Mouse (Mus musculus): ENCODE results near the gene Ptov1. TPM values are rescaled to one million over a fixed set of nuclear protein-coding genes. Genes with fewer than 3 reads are reported as not detected.

Ptov1 gene
- 517 and 553 TPM in 2 replicates for polyA plus RNA-seq (2015; fragmentation: Nextera tagmentation; extraction: Ambion mirVana)

- H3K4me1 ChIP-seq: peaks cover 43% of the 10 kb centered on the region
- ATAC-seq (replicated peaks): peak; percentile 96
Observed at GRCm38 (mm10) chr7:44869697-44870528, at the start of gene Ptov1. TSS of gene Ptov1 (minus strand) at chr7:44869788.

GRCm38 (mm10) chr7:44919127-44919526, 49.5 kb upstream of the Ptov1 start:
- no peaks in the 10 kb centered on the region for H3K4me1 ChIP-seq
- no peak overlapping the region for H3K4me3 ChIP-seq
- peaks cover 25% of the 10 kb centered on the region; the same call in 1 of the 2 replicates for H3K36me3 ChIP-seq (replicated peaks)
- WGBS: 89% methylated on average over 5 of the region's 5 CpGs
- H3K4me2 ChIP-seq: no peak overlapping the region
- H3K9me3 ChIP-seq: no peaks in the 10 kb centered on the region
- no peak overlapping the region for H3K27ac ChIP-seq
- H3K27me3 ChIP-seq (replicated peaks): no peaks in the 10 kb centered on the region
- ATAC-seq (replicated peaks): no peak
- no peak overlapping the region for H3K9ac ChIP-seq

More at GRCm38 (mm10) chr7:44869697-44870528, at the start of gene Ptov1:
- peak within 1 kb of the TSS; percentile 93 for H3K4me3 ChIP-seq
- no peaks in the 10 kb centered on the region for H3K27me3 ChIP-seq (replicated peaks)
- peak within 1 kb of the TSS; percentile 100 for H3K27ac ChIP-seq
- no peaks in the 10 kb centered on the region; the same call in 1 of the 2 replicates for H3K36me3 ChIP-seq (replicated peaks)
- H3K9ac ChIP-seq: peak within 1 kb of the TSS; percentile 99
- 9% methylated on average over 29 of the region's 29 CpGs for WGBS
- H3K9me3 ChIP-seq: no peaks in the 10 kb centered on the region
- peak within 1 kb of the TSS; percentile 82 for H3K4me2 ChIP-seq

GRCm38 (mm10) chr7:44918219-44918618, 48.6 kb upstream of the Ptov1 start:
- Histone ChIP-seq H3K27me3 (replicated peaks) (no peaks in the 10 kb centered on the region), H3K4me1 (no peaks in the 10 kb centered on the region), H3K4me2 (no peak overlapping the region), H3K4me3 (no peak overlapping the region), H3K9me3 (no peaks in the 10 kb centered on the region), H3K9ac (no peak overlapping the region), H3K36me3 (replicated peaks) (peaks cover 18% of the 10 kb centered on the region; the same call in 1 of the 2 replicates), H3K27ac (no peak overlapping the region)
- no peak for ATAC-seq (replicated peaks)
- 91% methylated on average over 3 of the region's 3 CpGs for WGBS

- Histone ChIP-seq H3K27ac (no peak overlapping the region), H3K4me1 (no peaks in the 10 kb centered on the region), H3K9ac (no peak overlapping the region), H3K9me3 (no peaks in the 10 kb centered on the region), H3K27me3 (replicated peaks) (no peaks in the 10 kb centered on the region), H3K4me3 (no peak overlapping the region), H3K36me3 (replicated peaks) (peaks cover 10% of the 10 kb centered on the region; the same call in 1 of the 2 replicates), H3K4me2 (no peak overlapping the region)
- ATAC-seq (replicated peaks): 0 out of 2 replicates have a peak, but pooled peaks have one; percentile 33
- WGBS: 94% methylated on average over 4 of the region's 4 CpGs
Observed at GRCm38 (mm10) chr7:44916881-44917280, 47.3 kb upstream of the Ptov1 start.

- WGBS: 83% methylated on average over 6 of the region's 6 CpGs
- no peak overlapping the region for H3K4me2 ChIP-seq
- no peaks in the 10 kb centered on the region for H3K9me3 ChIP-seq
- no peaks in the 10 kb centered on the region for H3K4me1 ChIP-seq
- H3K27ac ChIP-seq: no peak overlapping the region
- H3K27me3 ChIP-seq (replicated peaks): no peaks in the 10 kb centered on the region
- H3K36me3 ChIP-seq (replicated peaks): peaks cover 7% of the 10 kb centered on the region; the same call in 1 of the 2 replicates
- ATAC-seq (replicated peaks): no peak
- no peak overlapping the region for H3K9ac ChIP-seq
- H3K4me3 ChIP-seq: no peak overlapping the region
Observed at GRCm38 (mm10) chr7:44916191-44916590, 46.6 kb upstream of the Ptov1 start.

GRCm38 (mm10) chr7:44915314-44915713, 45.7 kb upstream of the Ptov1 start:
- no peak overlapping the region for H3K4me3 ChIP-seq
- no peak overlapping the region for H3K4me2 ChIP-seq
- no peaks in the 10 kb centered on the region for H3K27me3 ChIP-seq (replicated peaks)
- no peak for ATAC-seq (replicated peaks)
- no peak overlapping the region for H3K9ac ChIP-seq
- no peaks in the 10 kb centered on the region for H3K9me3 ChIP-seq
- H3K36me3 ChIP-seq (replicated peaks): peaks cover 16% of the 10 kb centered on the region; the same call in 1 of the 2 replicates
- H3K4me1 ChIP-seq: no peaks in the 10 kb centered on the region
- 94% methylated on average over 9 of the region's 9 CpGs for WGBS
- H3K27ac ChIP-seq: no peak overlapping the region

GRCm38 (mm10) chr7:44914396-44914795, 44.8 kb upstream of the Ptov1 start:
- H3K27me3 ChIP-seq (replicated peaks): no peaks in the 10 kb centered on the region
- H3K27ac ChIP-seq: no peak overlapping the region
- peaks cover 24% of the 10 kb centered on the region; the same call in 1 of the 2 replicates for H3K36me3 ChIP-seq (replicated peaks)
- no peak for ATAC-seq (replicated peaks)
- no peak overlapping the region for H3K9ac ChIP-seq
- no peak overlapping the region for H3K4me3 ChIP-seq
- H3K4me1 ChIP-seq: no peaks in the 10 kb centered on the region
- H3K9me3 ChIP-seq: no peaks in the 10 kb centered on the region
- no peak overlapping the region for H3K4me2 ChIP-seq
- WGBS: 91% methylated on average over 2 of the region's 2 CpGs

GRCm38 (mm10) chr7:44908706-44909476, 39.3 kb upstream of the Ptov1 start:
- no peak for ATAC-seq (replicated peaks)

GRCm38 (mm10) chr7:44905430-44905829, 35.8 kb upstream of the Ptov1 start:
- WGBS: 94% methylated on average over 20 of the region's 20 CpGs
- Histone ChIP-seq H3K36me3 (replicated peaks) (peaks cover 59% of the 10 kb centered on the region), H3K27ac (no peak overlapping the region), H3K4me2 (no peak overlapping the region), H3K4me3 (no peak overlapping the region), H3K4me1 (peaks cover 11% of the 10 kb centered on the region), H3K9ac (no peak overlapping the region), H3K27me3 (replicated peaks) (no peaks in the 10 kb centered on the region), H3K9me3 (no peaks in the 10 kb centered on the region)
- no peak for ATAC-seq (replicated peaks)

More at GRCm38 (mm10) chr7:44908706-44909476, 39.3 kb upstream of the Ptov1 start:
- Histone ChIP-seq H3K36me3 (replicated peaks) (peaks cover 54% of the 10 kb centered on the region), H3K9me3 (no peaks in the 10 kb centered on the region), H3K4me1 (no peaks in the 10 kb centered on the region), H3K27ac (no peak overlapping the region), H3K4me2 (no peak overlapping the region), H3K27me3 (replicated peaks) (no peaks in the 10 kb centered on the region), H3K9ac (no peak overlapping the region), H3K4me3 (no peak overlapping the region)
- WGBS: 92% methylated on average over 15 of the region's 15 CpGs

- 0 out of 2 replicates have a peak, but pooled peaks have one; percentile 7 for ATAC-seq (replicated peaks)
- 21% methylated on average over 21 of the region's 21 CpGs for WGBS
- Histone ChIP-seq H3K9me3 (no peaks in the 10 kb centered on the region), H3K36me3 (replicated peaks) (peaks cover 41% of the 10 kb centered on the region), H3K27me3 (replicated peaks) (no peaks in the 10 kb centered on the region), H3K4me3 (no peak overlapping the region), H3K27ac (peak overlapping the region; percentile 13; the same call in 1 of the 2 replicates), H3K9ac (no peak overlapping the region), H3K4me1 (peaks cover 33% of the 10 kb centered on the region), H3K4me2 (peak overlapping the region; percentile 35)
Observed at GRCm38 (mm10) chr7:44901230-44901722, 31.7 kb upstream of the Ptov1 start.

GRCm38 (mm10) chr7:44900632-44901031, 31.0 kb upstream of the Ptov1 start:
- Histone ChIP-seq H3K27ac (0 out of 2 replicates have a peak overlapping the region, but pooled peaks have one; percentile 7), H3K9me3 (no peaks in the 10 kb centered on the region), H3K27me3 (replicated peaks) (no peaks in the 10 kb centered on the region), H3K4me1 (peaks cover 33% of the 10 kb centered on the region), H3K36me3 (replicated peaks) (peaks cover 34% of the 10 kb centered on the region), H3K4me2 (no peak overlapping the region), H3K4me3 (no peak overlapping the region), H3K9ac (no peak overlapping the region)
- 84% methylated on average over 11 of the region's 11 CpGs for WGBS
- no peak for ATAC-seq (replicated peaks)

GRCm38 (mm10) chr7:44898607-44899006, 29.0 kb upstream of the Ptov1 start:
- WGBS: 36% methylated on average over 19 of the region's 19 CpGs
- no peak for ATAC-seq (replicated peaks)
- H3K27ac ChIP-seq: no peak overlapping the region
- H3K9me3 ChIP-seq: no peaks in the 10 kb centered on the region
- peaks cover 50% of the 10 kb centered on the region for H3K4me1 ChIP-seq
- no peak overlapping the region; the same call in 1 of the 2 replicates for H3K9ac ChIP-seq
- H3K4me2 ChIP-seq: peak overlapping the region; percentile 2; the same call in 1 of the 2 replicates
- H3K4me3 ChIP-seq: no peak overlapping the region
- no peaks in the 10 kb centered on the region for H3K27me3 ChIP-seq (replicated peaks)
- H3K36me3 ChIP-seq (replicated peaks): peaks cover 14% of the 10 kb centered on the region

All from midbrain, embryonic 15.5 days (tissue).